Mouse (Mus musculus): ENCODE results near the gene Gpr155.

Gpr155 gene

DNA sequence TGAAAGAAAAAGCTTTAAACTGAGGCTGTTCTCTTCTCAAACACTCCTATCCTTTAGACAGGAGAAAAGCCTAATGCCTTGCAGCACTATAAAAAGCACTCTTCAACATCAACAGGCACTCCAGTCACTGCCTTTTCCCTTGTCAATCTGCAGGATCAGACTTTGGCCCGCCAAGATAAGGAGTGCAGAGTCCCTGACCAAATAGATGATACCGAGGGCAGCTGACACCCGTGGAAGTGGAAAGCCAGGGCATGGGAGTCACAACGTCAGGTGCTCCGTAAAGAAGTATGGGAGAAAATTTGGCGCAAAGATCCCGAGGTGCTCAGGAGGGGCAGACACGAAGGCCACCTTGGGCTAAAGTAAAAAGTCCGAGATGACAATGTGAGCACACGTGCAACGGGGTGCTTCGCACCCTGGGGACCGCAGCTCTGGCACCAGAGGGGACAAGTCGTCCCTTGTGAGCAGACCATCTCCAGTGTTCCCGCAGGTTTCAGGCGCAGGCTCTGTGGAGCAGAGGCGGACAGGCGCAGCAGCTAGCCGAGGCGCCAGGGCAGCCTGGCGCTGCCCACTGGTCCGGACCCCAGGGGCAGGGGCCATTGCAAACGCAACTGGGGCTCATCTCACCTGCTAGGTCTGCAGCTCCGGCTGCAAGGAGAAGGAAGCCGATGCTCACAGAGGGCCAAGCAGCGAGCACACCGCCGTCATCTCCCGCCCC, 574 bp downstream of the Gpr155 start:
- DNase-seq, result no peak

DNA sequence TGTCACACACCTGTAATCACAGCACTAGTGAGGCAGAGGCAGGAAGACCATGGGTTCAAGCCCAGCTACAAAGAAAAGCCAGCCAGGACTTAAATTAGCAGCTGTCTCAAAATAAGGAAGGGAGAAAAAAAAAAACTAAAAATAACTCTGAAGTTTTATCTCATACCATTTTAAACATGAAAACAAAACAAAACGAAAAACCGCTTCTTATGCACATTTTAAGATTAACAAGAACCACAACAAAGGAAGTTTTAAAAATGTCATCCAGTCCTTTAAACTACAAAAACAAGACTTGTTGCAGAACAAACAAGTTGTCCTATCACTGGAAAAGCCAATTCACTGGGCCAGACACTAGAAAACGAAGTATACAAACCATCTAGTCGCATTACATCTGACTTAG, 1.2 kb downstream of the Gpr155 start:
- no peak for DNase-seq

DNA sequence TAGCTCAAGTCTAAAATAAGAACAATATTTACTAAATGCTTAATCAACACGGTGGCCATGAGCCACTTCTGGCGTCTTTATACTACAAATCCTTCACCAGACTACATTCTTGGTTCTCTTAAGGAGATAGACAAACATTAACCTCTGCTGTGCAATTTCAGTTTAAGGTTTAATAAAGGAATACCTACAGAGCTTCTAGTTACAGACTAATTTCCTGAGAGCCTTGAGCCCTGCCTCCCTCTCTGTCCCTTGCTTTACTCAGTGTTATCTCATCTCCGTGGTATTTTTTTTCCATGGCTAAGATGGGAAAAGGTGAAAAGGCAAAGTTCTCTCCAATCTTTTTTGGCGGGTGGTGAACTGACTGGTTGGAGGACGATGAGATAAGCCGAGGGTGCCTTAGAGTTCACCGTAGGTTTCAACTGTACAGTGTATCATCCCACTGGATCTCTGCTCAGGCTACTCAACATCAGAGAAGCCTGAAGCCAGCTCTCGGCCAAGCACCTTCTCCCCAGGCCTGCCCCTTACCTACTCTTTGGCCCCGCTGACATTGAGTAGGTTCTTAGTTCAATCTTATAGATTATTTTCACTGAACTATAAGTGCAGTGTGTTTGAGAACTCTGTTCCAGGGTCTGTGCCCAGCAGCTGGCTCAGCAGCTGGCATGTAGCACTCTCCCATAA, 5.9 kb downstream of the Gpr155 start:
- DNase-seq, result no peak

DNA sequence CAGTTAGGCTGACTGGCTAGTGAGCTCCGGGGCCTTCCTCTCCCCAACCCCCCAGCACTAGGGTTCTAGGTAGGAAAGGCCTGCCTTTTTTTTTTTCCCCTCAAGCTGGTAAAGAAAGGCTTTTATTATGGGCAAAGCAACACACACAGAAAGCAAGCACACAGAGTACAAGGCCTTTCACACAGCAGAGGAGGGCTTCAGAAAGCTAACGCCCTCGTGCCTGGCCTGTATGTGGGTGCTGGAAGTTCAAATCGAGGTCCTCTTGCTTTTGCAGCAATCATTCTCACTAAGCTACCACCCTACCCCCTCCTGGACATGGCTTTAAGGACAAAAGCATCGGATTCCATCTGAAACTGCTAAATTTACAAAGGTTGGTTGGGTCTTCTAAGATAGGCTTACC, 6.7 kb downstream of the Gpr155 start:
- DNase-seq, result no peak

DNA sequence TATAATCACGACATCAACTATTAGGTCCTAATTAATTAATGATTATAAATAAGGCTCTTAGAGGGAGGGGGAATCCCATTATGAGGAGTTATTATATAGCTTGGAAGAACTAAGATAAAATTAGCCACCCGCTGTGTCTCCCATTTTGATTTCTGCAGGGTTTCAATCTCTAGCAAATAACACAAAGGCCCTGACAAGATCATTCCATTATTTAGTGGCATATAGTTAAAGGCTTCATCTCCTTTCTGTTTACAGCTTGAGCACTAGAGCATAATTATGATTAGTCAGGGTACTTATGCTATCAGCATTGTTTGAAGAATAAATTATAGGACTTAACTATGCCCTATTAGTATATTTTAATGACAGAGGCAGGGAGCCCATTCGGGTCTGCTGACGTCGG, 8.0 kb downstream of the Gpr155 start:
- DNase-seq, result no peak

DNA sequence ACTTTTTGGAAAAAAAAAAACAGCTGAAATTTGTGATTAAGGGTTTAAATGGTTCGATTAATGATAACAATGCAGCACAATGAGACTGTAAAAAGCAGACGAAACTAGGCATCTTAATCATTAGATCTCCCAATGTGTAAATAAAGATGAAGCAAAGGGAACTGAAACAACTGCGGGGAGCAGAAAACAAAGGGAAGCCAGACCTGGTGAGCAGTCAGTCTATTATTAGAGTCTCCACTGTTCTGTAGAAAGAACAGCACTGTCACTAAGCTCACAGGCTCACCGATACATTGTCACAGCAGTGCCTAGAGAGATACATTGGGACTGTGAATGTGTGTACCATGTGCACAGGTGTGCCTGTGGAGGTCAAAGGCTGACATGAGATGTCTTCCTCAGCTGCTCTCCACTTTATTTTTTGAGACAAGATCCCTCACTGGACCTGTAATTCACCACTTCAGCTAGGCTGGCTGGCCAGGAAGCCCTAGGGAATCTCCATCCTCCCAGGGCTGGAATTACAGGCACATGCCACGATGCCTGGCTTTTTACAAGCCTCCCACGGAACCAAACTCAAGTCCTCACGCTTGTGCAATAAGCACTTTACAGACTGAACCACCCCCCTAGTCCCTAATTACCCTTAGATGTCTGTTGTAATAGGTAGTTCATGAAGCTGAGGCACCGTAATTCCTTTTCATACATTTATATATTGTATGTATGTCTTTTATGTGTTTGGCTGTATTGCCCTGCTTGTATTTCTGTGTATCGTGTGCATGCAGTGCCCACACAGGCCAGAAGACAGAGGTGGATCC, 14.6 kb downstream of the Gpr155 start:
- no peak for DNase-seq

DNA sequence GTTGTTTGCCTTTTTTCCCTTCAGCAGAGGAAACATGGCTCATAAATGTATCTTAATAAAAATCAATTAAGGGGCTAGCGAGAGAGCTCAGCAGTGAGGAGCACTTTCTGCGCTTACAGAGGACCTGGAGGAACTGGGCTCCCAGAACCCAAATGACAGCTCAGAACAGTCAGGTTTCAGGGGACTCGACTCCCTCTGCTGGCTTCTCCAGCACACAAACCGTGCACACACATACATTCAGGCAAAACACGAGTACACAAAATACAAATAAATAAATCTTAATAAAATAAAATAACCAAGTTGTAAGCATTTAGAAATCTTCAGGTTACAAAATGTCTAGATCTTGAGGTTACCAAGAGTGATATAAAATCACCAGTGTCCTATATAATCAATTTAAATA, 22.9 kb downstream of the Gpr155 start:
- no peak for DNase-seq

DNA sequence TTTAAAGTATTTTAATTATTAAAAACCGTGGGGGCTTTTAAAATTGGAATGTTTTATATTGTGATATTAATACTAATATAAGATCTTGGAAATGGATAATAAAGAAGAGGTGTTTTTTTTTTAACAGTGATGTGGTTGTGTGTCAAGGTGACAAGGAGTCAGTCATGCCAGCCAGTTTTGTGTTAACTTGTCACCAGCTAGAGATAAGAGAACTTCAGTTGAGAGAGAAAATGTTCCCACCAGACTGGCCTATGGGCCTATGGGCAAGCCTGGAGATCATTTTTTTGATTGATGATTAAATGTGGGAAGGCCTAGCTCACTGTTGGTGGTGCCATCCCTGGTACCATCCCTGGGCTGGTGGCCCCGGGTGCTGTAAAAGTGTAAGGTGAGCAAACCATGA, 25.8 kb downstream of the Gpr155 start:
- no peak for DNase-seq

DNA sequence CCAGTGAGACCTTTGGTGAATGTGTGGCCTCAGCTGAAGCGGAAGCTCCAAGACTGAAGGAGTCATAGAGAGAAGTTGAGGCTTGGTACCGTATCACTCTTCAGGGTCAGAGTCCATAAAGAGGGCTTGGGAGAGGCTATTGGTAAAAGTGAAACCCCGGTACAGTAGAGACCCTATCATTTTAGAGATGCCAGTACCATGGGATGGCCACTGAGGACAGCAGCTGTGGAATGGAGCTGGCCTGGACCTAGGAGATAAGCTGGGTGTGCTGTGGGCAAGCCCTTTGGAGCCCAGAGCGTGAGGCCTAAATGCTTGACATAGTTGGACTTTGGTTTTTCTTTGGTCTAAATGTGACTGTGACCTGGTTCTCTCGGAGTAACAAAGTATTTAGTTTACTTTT, 26.4 kb downstream of the Gpr155 start:
- no peak for DNase-seq

DNA sequence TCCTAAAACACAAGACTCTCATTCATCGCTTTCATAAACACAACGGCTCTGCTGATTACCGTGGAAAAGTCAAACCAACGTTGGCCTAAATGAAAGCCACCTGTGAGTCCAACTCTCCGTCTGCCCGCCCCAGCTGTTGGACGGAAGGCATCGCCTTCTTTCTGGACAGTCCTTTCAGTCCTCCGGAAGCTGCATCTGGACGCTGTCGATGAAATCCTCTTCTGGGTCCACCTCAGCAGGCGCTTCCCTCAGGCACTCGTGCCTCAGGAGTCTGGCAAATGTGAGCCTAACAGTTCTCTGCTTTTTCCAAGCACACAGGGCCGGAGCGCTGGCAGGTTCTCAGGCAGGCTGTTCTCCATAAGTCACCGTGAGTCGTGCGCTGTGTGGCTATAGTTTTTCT, 29.4 kb downstream of the Gpr155 start:
- DNase-seq, result no peak

DNA sequence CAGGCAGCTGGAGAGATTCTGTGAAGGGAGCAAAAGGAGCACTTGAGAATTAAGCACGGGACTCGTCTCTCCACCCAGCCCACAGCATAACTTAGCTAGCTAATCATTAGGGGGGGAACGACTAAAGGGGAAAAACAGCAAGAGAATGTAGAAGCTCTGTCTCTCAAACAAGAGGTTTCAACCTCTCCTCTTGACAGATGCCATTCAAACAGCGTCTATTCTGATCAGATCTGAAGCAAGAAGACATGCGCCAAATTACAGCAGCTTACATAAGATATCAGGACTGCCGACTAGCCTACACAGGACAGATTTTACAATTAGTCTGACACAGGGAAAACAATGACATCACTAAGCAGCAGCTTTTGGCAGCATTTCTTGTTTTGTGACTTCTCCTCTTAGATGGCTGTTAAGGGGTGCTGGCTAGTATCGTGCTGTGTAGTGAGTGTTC, 34.4 kb downstream of the Gpr155 start:
- peak; percentile 26 for DNase-seq

DNA sequence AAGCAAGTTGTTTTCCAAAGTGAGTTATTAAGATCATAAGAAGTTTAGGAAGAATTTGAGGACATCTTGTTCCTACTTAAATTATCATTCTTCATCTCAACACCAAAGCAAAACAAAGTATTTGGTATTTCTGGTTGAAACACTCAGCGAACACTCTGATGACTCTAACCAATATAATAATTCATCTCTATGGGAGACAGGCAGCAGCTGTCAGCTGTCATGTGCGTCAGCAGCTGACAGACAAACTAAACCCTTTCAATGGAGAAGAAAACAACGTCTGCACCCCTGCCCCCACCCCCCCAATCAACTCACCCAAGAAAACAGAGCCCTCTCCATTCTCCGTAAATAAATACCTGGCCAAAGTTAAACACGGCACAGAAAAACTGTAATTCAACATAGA, 34.9 kb downstream of the Gpr155 start:
- no peak for DNase-seq

DNA sequence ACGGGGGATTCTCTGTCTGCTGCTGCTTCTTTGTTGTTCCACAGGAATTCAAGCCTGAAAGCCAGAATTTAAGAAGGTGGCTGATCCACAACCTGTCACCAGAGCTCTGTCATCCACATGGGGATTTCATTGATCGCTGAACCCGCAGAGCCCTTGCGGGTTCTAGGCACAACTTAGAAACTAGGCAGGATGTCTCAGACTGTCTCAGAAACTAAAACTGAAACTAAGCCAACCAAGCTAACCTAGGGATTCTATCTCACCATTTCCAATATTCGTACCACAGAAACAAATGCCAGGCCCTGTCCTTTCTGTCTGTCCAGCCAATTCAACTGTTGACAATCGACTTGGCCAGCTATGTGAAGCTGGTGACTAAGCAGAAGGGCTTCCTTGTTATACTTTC, 38.2 kb downstream of the Gpr155 start:
- no peak for DNase-seq

DNA sequence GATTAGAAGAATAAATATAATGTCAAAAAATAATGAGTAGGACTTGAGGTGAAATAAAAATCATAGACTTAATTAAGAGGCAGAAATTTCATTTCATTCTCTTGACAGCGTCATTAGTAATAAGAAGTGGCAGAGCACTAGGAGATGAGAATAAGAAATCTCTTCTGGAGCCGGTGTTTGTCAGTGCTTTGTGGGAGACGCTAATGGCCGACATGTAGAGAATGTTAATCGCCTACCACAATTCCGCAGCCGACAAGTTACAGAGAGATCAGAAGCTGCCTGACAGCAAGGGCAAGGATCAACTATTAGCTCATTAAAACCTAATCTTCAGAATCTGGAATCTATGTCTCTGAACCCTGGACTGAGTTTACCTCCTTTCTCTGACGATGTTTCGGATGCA, 38.6 kb downstream of the Gpr155 start:
- no peak for DNase-seq

DNA sequence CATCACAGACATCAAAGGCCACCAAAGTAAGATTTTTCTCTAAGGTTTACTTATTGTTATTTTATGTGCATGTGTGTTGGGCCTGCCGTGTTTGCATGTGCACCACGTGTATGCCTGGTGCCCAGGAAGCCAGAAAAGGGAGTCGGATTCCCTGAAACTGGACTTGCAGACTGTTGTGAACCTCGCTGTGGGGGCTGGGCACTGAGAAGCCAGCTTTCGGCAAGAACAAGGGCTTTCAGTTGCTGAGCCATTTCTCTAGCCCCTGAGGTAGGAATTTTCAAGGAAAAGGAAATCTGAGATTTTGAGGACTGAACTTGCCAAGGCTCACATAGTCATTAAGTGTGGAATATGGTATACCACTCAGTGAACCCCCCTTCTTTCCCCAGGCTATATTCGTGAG, 39.2 kb downstream of the Gpr155 start:
- no peak for DNase-seq

DNA sequence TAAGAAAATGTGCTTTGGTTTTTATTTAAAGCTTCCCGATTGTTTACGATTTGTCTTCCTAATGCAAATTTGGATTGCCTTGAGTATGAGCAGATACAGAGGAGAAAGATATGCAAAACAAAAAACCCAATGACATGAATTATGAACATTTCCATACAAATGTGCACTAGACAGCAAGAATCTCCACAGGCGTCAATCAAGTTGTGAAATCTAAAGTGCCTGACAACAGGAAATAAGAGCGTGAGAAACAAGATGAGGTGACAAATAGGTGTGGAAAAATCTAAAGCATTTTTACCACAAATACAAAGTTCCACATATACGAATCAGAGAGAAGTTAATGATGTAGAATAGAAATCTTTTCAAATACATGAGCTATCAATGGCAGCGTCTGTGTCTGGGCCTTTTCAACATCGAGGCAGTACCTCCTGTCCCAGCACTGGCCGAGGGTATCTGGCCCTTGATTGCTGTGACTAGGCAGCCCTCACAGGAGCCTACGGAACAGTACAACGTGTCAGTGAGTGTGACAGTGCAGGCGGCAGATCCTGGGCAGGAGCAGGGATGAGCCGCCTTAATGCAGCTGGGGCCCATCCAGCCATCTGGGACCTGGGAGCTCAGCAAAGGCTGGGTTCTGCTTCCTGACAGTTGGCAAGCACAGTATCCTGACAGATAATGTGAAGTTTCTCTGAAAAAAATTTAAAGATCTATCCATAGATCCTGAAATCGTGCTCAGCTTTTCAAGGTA, 39.9 kb downstream of the Gpr155 start:
- DNase-seq, result peak in 1 of 2 experiments; percentile 25

DNA sequence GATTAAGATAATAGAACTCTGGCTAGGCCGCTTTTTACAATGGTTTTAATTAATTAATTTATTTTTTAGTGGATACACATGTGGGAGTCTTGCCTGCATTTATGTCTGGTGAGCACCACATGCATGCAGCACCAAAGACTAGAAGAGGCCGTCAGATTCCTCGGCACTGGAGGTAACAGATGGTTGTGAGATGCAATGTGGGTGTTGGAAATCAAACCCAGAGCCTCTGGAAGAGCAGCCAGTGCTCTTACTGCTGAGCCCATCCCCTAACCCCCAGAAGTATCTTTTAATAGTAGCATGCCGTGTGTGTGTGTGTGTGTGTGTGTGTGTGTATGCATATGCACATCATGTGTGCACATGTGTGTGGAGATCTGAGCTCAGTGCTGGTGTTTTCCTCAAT, 41.2 kb downstream of the Gpr155 start:
- no peak for DNase-seq

DNA sequence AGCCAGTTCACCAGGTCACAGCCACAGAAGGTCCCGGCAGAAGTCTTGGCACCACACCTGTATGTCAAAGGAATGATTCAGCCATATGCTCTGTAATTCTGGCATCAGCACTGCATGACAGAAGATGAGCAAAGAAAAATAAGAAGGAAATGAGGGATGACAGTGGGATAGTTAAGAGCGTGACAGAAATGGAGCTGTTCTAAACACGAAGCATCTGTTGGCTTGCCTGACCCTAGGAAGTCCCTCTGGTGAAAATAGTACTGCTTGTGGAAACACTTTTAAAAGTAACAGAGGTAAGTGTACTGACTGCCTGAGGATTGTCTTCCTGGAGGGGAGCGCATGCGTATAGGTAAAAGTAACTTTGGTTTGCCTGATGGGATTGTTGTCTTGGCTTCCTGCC, 42.7 kb downstream of the Gpr155 start:
- DNase-seq, result no peak

DNA sequence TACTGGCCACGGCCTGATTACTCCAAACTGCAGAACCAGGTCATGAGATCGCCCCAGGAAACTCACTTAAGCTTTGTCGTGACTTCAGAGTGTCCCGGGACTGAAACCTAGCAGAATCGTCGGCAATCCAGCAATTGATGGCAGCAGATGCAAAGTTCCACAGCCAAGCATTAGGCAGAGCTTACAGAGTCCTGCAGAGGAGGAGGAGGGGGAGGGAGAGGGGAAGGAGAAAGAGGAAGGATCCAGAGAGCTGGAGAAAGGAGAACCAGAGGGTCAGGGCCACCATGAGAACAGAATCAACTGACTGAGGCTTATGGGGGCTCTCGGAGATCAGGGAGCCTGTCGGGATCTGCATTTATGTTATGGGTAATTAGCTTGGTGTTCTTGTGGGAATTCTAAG, 48.0 kb downstream of the Gpr155 start:
- no peak for DNase-seq

DNA sequence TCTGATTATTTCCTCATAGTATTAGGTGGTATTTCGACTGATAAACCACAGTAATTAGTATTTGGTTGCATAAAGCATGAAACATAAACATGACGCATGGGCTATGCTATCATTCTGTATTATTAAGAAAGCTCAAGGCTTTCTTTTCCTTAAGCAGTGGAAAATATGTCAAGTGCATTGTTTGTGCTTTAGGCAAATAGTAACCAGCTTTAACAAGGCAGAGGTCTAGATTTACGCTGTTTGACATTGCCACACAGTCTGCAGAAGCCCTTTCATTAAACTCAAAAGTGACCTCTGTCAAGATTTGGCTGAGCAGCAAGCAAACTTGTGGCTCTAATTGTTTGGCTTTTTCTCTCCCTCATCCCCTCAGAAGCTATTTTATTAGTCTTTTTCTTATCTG, 50.4 kb downstream of the Gpr155 start:
- no peak for DNase-seq

DNA sequence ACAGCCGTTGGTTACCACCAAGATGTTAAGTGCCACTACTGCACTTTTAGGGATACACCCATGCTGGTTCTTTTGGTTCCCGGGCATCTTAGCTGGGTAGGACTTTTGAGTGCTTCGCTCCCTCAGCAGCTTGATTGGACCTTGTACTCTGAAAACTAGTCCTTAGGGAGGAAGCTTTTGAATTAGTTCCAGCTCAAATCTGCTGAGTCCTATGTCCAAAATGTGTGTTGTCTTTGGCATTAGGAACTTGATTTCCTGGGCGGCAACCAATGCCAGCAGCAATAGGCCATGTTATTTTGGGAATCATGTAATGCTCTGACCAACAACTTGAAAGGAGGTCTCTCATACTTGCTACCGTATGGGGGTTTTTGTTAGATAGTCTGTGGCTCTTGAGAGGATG, 60.5 kb downstream of the Gpr155 start:
- no peak for DNase-seq

DNA sequence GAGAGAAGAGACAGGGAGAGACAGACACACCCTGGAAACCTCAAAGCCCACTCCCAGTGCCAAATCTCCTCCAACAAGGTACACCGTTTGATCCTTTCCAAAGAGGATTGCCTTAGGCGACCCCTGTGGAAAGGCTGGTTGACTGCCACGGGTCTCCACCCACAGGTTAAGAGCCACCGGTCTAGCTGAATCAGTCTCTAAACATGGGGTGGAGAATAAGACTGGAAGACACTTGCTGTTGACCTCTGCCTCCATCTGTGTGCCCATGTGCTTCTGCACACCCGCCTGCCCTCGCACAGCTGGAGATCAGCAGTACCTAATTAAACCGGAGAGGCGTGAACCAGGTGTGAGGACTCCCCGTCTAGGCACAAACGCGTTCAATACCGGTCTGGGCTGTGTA, 63.4 kb downstream of the Gpr155 start:
- no peak for DNase-seq

DNA sequence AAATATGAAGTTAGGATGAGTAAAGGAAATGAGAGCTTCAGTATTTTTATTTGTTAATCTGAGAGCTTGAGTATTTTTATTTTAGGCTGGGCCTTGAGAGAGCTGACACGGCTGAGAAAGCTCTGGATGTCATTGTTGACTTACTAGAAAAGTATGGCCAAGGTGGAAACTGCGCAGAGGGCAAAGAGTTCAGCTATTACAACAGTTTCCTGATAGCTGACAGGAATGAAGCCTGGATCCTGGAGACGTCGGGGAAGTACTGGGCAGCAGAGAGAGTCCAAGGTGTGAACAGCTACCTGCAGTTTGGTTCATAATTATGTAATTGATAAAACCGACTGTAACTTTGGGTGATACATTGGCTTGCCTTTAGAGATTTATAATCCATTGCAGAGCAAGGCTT, 67.2 kb downstream of the Gpr155 start:
- no peak for DNase-seq
